Mouse (Mus musculus) cerebellum, postnatal 4 days (tissue): Measurements from ENCODE around the gene Cdkl4.
A peak's percentile ranks its signal among the peaks of the same experiment; 100 is the strongest.
"Not testable (repeated sequence)": the region's sequence is repeated elsewhere in the genome, so short reads cannot be mapped to it uniquely, and the experiment has no call there.

ENCODE experiments used
- DNase-seq, 2 experiments: peaks; one replicate each; pipeline ENCODE4 v3.0.0; 2022; ENCODE audit warnings: low spot score in 2 of 2, mixed read lengths in 1 of 2

Cdkl4 gene

GRCm38 (mm10) chr17:80563762-80564610 is 13.6 kb downstream of the Cdkl4 start:
- DNase-seq, result not testable (repeated sequence)

DNA sequence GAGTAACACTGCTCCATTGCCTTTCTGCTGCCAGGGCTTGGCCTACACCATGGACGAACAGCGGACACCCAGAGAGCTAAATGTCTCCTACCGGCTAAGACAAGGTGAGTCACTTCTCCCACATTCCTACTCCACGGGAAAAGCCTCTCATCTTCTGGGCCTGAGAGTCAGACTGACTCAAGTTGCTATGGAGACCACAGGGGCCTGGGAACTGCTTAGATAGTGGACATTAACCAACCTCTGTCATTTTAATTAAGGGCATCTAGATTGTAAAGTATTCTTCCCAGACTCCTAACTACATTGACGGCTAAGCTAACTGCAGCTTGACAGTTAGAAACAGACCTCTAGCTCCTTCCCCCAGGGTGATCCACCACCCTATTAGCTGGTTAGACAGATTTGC is 14.8 kb downstream of the Cdkl4 start:
- DNase-seq, result no peak

DNA sequence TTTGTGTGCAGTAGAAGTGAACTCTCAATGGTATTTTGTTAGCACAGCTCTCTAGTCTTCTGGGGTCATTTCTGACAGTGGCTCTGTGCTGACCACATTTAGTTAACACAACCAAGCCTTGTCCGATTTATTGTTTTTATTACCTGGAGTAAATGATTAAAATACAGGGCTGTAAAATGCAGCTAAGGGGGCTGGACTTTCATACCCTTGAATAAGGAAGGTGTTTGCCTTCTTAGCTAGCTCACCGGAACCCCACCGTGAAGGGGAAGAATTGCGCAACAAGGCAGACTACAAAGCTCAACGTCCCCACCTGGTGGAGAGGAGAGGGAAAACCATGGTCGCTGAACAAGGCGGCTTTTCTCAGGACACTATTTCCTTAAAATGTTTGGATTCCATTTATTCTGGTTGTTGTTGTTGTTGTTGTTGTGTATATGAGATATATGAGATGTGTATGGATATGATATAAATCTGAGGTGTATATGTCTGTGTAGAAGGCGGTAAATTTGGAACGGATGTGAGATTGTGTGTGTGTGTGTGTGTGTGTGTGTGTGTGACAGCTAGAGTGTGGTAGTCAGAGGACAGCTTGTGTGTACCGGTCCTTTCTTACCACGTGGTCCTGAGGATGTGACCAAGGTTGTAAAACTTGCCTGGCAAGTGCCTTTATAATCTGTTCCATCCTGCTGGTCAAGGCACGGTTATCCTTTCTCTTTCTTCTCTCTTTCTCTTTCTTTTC is 16.8 kb downstream of the Cdkl4 start:
- DNase-seq, result peak; percentile 53 to 79

DNA sequence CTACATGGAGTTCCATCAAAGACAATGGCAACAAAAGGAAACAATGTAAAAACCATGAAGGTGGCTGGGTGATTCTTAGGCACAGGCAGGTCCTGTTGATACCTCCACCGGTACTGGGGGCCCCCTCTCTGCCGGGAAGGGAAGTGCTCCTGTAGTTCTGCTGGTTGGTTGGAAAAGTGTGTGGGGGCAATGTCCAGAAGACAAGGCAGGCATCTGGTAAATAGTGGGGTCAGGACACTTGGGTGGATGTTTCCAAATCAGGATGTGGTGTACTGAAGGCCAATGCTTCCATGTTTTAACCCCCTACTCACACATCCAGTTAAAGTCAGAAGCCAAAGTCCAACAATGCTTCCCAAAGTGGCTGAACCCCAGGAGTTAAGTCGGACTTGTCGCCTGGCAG is 17.9 kb downstream of the Cdkl4 start:
- DNase-seq, result no peak

DNA sequence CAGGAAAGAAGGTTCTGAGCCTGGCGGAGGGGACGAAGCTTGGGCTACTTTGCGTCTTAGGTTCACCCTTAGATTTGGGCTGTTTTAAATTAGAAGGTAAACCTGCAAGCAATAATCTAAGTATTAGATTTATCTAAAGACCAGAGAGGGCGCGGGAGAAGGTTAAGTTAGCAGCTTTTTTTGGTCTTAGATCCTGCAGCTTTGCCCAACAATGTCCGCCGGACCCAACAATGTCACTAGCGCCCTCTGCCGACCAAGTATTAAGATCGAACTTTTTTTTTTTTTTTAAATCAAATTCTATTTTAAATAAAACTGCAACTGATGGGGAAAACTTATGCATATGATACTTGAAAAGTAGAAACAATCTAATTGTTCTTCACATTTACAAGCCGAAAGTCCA is 18.6 kb downstream of the Cdkl4 start:
- peak in 1 of 2 experiments; percentile 23 for DNase-seq

GRCm38 (mm10) chr17:80558583-80558982 is 19.0 kb downstream of the Cdkl4 start:
- DNase-seq, result no peak

- no peak for DNase-seq
These were observed 20.2 kb downstream of the Cdkl4 start for GRCm38 (mm10) chr17:80557461-80557860.

DNA sequence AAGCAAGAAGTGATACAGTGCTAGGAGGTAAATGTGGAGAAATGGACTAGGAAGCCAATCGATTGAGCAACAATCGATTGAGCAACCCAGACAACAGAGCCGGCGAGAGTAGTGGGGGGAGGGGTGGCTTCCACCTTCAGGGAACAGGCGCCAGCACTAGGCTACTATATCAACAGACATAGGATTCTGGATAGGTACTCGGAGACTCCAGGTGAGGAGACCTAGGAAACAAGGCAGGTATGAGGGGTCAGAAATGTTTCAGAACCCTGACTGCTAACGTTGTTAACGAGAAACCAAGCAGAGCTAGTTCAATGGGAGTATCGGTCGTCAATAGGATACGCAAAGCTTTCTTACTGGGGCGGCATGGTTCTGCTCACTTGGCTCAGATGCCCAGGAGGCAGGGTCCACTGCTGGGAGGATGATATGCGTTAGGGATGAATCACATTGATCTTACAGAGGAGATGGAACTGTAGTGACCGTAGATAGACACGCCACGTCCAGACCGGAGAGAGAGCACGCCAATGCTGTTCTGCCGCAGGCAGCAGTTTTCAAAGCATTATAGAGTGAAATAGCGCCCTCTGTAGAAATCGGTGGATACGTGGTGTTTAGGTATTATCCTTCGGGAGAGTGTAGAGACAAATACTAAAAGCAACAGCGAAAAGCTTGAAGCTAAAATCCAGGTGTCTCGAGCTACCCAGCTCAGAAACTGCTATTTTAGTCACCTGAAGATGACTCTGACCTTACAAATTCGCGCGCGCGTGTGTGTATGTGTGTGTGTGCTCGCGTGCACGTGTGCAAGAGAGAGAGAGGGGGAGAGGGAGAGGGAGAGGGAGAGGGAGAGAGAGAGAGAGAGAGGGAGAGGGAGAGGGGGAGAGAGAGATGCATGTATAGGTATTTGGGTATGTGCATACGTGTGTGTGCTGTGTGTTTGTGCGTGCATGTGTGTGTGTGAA is 24.0 kb downstream of the Cdkl4 start:
- DNase-seq, result peak; percentile 40 to 75

- DNase-seq, result no peak
These were observed 25.0 kb downstream of the Cdkl4 start for GRCm38 (mm10) chr17:80552653-80553052.

DNA sequence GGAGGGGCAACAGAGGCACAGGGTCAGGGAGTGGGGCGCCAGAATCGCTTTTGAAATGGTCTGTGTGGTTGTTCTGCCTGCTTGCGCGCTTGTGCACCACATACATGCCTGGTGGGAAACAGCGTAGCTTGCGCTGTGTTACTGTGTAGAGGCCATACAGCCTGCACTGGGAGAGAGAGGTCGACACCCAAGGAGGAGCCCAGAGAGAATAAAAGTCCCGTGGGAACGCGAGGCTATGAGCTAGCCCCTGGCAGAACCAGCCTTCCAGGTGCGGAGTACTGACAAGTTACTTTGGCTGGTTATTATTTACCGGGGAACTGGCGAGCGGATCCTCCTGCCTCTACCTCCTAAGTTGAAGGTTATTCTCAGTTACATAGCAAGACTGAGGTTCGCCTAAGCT is 26.6 kb downstream of the Cdkl4 start:
- DNase-seq, result no peak

DNA sequence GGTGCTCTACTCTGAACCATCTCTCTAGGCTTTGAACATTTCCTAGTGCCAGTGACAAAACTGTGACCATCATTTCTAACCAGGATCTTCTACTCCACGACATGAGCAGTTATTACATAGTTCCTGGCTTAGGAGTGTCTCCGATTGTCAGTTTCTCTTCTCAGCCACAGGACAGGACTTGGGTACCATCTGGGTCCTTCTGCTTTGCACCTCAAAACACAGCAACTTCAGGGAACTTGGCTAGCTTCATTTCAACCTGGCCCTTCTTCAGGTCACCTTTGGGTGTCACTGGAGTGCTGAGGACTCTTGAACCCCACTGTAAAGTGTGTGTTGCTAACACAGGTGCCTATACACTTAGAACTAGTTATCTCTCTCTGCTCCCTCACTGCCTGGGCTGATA is 30.8 kb downstream of the Cdkl4 start:
- DNase-seq, result no peak

GRCm38 (mm10) chr17:80546227-80546626 is 31.4 kb downstream of the Cdkl4 start:
- no peak for DNase-seq

DNA sequence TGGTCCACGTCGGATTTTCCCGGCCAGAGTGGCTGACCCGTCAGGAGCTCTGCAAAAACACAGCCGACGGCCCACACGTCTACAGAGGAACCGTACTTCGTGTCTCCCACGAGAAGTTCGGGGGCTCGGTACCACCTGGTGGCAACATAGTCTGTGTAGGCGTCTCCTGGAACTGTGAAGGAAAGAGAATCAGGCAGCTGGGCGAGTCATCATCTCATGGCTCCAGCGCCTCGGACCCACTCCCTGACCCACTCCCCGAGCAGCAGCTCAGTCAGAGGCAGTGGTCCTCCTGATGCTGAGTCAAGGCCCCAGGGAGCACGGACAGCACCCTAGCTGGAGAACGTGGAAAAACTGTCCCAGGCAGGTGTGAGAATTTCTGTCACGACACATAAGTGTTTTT is 34.0 kb downstream of the Cdkl4 start:
- DNase-seq, result no peak

DNA sequence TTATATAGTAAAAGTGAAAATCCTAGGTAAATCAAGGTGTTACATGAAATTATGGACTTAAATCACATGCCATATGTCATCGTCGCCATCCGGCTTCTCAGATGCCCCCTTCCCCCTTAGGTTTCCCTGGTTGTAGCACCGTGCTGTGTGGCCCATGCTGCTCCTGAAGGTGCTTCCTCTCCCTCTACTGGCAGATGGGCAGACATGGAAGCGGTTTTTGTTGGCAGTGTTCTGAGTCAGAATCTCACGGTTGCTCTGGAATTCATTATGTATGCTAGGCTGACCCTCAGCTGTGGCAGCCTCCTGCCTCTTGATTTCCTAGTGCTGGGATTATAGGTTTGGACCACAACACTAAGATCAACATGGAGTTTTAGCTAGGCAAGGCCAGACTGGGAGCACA is 40.5 kb downstream of the Cdkl4 start:
- DNase-seq, result no peak

GRCm38 (mm10) chr17:80535633-80536032 is 42.0 kb downstream of the Cdkl4 start:
- no peak for DNase-seq

DNA sequence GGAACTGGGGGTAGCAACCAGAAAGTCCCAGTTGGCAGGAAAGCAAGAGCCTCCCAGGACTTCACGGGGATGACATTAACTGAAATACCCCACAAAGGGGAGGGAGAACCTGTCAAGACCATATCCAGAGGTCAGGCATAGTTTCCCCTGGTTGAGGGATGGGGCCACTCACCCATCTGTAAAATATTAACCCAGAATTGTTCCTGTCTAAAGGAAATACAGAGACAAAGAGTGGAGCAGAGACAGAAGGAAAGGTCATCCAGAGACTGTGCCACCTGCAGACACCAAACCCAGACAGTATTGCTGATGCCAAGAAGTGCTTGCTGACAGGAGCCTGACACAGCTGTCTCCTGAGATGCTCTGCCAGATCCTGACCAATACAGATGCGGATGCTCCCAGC is 46.3 kb downstream of the Cdkl4 start:
- not testable (repeated sequence) for DNase-seq

DNA sequence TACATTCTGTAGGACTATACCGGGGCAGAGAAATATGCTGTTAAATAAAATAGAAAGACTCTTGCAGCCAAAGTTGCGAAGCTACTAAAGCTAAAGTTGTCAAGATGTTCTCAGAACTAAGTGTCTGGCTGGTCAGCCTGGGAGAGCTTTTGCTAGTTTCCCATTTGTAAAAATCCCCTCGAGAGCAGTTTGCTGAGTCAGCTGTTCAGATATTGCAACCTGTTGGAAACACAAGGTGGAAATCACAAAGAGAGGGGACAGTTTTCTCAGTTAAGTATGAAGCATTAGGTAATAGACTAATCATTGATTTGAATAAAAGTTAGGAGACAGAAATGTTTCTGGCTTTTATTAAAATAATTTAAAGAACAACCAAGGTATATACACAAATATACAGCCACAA is 54.4 kb downstream of the Cdkl4 start:
- DNase-seq, result no peak

DNA sequence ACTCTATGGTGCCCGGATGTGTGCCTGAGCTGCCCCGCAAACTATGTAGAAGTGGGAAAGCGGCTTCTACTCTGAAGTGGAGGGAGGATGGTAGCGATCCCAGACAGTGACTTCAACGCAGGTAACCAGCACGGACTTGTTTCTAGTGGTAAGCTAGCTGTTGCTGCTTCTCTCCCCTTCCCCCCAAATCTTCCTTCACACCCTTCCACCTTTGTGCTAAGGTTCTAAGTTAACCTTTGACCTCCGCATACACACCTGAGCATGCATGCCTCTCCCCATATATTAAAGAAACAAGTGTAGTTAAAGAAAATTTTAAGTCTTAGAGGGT is 55.4 kb downstream of the Cdkl4 start:
- DNase-seq, result no peak

GRCm38 (mm10) chr17:80521521-80522228 is 55.9 kb downstream of the Cdkl4 start:
- DNase-seq, result no peak

- DNase-seq, result no peak
These were observed 57.1 kb downstream of the Cdkl4 start for GRCm38 (mm10) chr17:80520537-80520936.

GRCm38 (mm10) chr17:80518811-80519210 is 58.8 kb downstream of the Cdkl4 start:
- DNase-seq, result no peak
